Mouse (Mus musculus) small intestine, adult 2 months (tissue): ENCODE measurements around the gene B9d2.

ENCODE experiments used
- CTCF ChIP-seq: fragments of 200-500 bp; IDR thresholded peaks from 2 replicates; pipeline ENCODE4 v1.5.1; 2012; ENCODE audit warnings: low read depth, mild to moderate bottlenecking, control low read depth, inconsistent platforms, low read length, moderate library complexity, mixed read lengths; ENCODE audit not compliant: insufficient replicate concordance, insufficient read length; ENCODE audit errors: extremely low read depth
- POLR2A ChIP-seq: fragments of 200-500 bp; IDR thresholded peaks from 2 replicates; pipeline ENCODE4 v1.6.1; 2012; ENCODE audit warnings: low read depth, mild to moderate bottlenecking, control low read depth, inconsistent platforms, low read length, moderate library complexity

DNA sequence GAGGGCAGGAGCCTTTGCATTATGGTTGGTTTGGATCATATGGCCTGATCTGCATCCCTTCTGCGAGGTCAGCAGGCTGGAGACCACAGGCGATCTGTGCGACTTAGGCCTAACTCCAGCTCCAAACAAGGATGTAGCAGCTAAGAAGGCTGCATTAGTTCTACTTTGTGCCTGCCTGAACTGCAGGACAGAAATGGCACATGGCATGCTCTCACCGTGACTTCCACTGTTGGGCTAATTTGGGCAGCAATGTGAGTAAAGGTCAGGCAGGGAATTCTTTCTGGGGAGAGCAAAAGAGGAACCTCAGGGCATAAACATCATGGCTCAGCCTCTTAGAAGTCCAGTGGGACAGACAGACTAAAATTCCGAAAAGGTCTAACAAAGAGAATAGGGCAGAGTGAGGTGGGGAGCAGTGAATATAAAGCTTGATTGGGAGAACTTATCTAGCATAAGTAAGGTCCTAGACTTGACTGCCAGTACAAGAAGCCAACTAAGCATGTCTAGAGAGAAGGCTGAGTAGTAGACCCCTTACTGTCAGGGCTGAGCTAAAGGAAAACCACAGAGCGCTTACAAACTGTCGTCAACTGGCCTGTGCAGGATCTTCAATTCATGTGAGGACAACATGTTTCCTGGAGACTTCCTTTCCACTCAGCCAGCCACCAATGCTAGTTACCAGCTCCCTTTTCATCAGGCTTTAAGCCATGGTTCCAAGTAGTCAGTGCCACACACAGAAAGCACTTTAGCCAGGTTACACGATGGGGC lies 50.9 kb downstream of the B9d2 start:
- TF ChIP-seq CTCF (no peak), POLR2A (no peak)
